Mouse (Mus musculus) thymus, adult 2 months (tissue): Measurements from ENCODE around the gene Fndc10.
"Not testable (repeated sequence)": the region's sequence is repeated elsewhere in the genome, so short reads cannot be mapped to it uniquely, and the experiment has no call there.

ENCODE experiments used
- CTCF ChIP-seq: fragments of 200-500 bp; IDR thresholded peaks from 2 replicates; pipeline ENCODE4 v1.5.1; 2012; ENCODE audit warnings: mild to moderate bottlenecking, control low read depth, low read length, moderate library complexity, borderline replicate concordance; ENCODE audit not compliant: control insufficient read depth, poor library complexity, insufficient read depth; ENCODE audit errors: extremely low read depth
- POLR2A ChIP-seq: fragments of 200-500 bp; IDR thresholded peaks from 2 replicates; pipeline ENCODE4 v1.6.1; 2012; ENCODE audit warnings: mild to moderate bottlenecking, low read length, control low read depth, moderate library complexity; ENCODE audit not compliant: control insufficient read depth, poor library complexity, insufficient read depth; ENCODE audit errors: extremely low read depth

GRCm38 (mm10) chr4:155645308-155645707 is 48.8 kb upstream of the Fndc10 start, which contains the start of gene Gm10563:
- not testable (repeated sequence) for TF ChIP-seq CTCF, POLR2A
